Mouse (Mus musculus) heart, embryonic 11.5 days (tissue): Measurements from ENCODE around the gene Gm20388. TPM values are rescaled to one million over a fixed set of nuclear protein-coding genes. Genes with fewer than 3 reads are reported as not detected.

ENCODE experiments used
- ATAC-seq: fragments of 200-750 bp; cut with Nextera tagmentation; replicated peaks from 2 replicates; pipeline ENCODE4 v1.8.0; 2017; ENCODE audit warnings: moderate library complexity; ENCODE audit not compliant: insufficient number of reproducible peaks, low FRiP score, low TSS enrichment
- H3K27ac ChIP-seq: fragments of 300-500 bp; sonication (generic); 2 replicates; pipeline ENCODE4 v1.5.1; 2014; ENCODE audit warnings: mild to moderate bottlenecking, low read depth, low read length
- H3K27me3 ChIP-seq: fragments of 300-500 bp; sonication (generic); 2 replicates; pipeline ENCODE4 v1.6.1; 2014; ENCODE audit warnings: mild to moderate bottlenecking, low read length, mixed read lengths; ENCODE audit not compliant: control insufficient read depth, insufficient read depth
- H3K36me3 ChIP-seq: fragments of 300-500 bp; sonication (generic); 2 replicates; pipeline ENCODE4 v1.6.1; 2014; ENCODE audit warnings: mild to moderate bottlenecking, low read length, moderate library complexity, mixed read lengths; ENCODE audit not compliant: control insufficient read depth, insufficient read depth
- H3K4me1 ChIP-seq: fragments of 300-500 bp; sonication (generic); 2 replicates; pipeline ENCODE4 v1.6.1; 2014; ENCODE audit warnings: low read length; ENCODE audit not compliant: control insufficient read depth, insufficient read depth
- H3K4me2 ChIP-seq: fragments of 300-500 bp; sonication (generic); 2 replicates; pipeline ENCODE4 v1.6.1; 2014; ENCODE audit warnings: mild to moderate bottlenecking, moderate library complexity
- H3K4me3 ChIP-seq: fragments of 300-500 bp; sonication (generic); 2 replicates; pipeline ENCODE4 v1.5.1; 2014; ENCODE audit warnings: low read depth, low read length
- H3K9ac ChIP-seq: fragments of 300-500 bp; sonication (generic); 2 replicates; pipeline ENCODE4 v1.6.1; 2014; ENCODE audit warnings: mild to moderate bottlenecking, low read depth, low read length, moderate library complexity
- H3K9me3 ChIP-seq: fragments of 300-500 bp; sonication (generic); replicated peaks from 2 replicates; pipeline ENCODE4 v1.6.1; 2016; ENCODE audit warnings: low read length; ENCODE audit not compliant: control insufficient read depth
- WGBS: fragments of 180-500 bp; shearing (Covaris S2); extraction: QIAGEN DNeasy Blood & Tissue Kit; methylation state at CpG from one replicate; pipeline ENCODE4 v1.1.7; 2014; ENCODE audit not compliant: insufficient replicate concordance; 5-methylcytosine and 5-hydroxymethylcytosine counted together
- polyA plus RNA-seq: library from polyadenylated mRNA; unstranded; fragments of >200 nt; fragmentation: Nextera tagmentation; extraction: Ambion mirVana; gene quantifications from 2 replicates; pipeline ENCODE4 v1.2.1, GENCODE M21; 2014

Gm20388 gene
- 6.4 TPM in 1 of 2 replicates, not detected in the other for polyA plus RNA-seq

GRCm38 (mm10) chr8:119910547-119911257 is at the start of gene Gm20388:
Gene Gm20388 (plus strand): TSS chr8:119910841.
- Histone ChIP-seq H3K27ac (peak within 1 kb of the TSS; percentile 87), H3K4me1 (peaks cover 29% of the 10 kb centered on the region), H3K36me3 (no peaks in the 10 kb centered on the region), H3K27me3 (no peaks in the 10 kb centered on the region), H3K4me3 (peak within 1 kb of the TSS; percentile 64), H3K9me3 (no peaks in the 10 kb centered on the region), H3K9ac (peak within 1 kb of the TSS; percentile 93), H3K4me2 (peak within 1 kb of the TSS; percentile 81)
- WGBS, result under 1% methylated on average over 96 of the region's 97 CpGs
- peak; percentile 91 for ATAC-seq

- Histone ChIP-seq H3K27ac (no peak within 1 kb of the TSS), H3K4me2 (peak within 1 kb of the TSS; percentile 85), H3K4me1 (peaks cover 6% of the 10 kb centered on the region), H3K9ac (peak within 1 kb of the TSS; percentile 81), H3K27me3 (peaks cover 14% of the 10 kb centered on the region), H3K4me3 (peak within 1 kb of the TSS; percentile 74), H3K36me3 (no peaks in the 10 kb centered on the region; the same call in 1 of the 2 replicates), H3K9me3 (no peaks in the 10 kb centered on the region)
- ATAC-seq, result peak; percentile 95
- under 1% methylated on average over 35 of the region's 35 CpGs for WGBS
These were observed 48.8 kb upstream of the Gm20388 start, which contains the start of gene Klhl36 for GRCm38 (mm10) chr8:119861706-119862389. Gene Klhl36 (plus strand): TSS chr8:119862266.

GRCm38 (mm10) chr8:119862390-119862734 is 48.3 kb upstream of the Gm20388 start:
- Histone ChIP-seq H3K9ac (peak overlapping the region; percentile 81), H3K9me3 (no peaks in the 10 kb centered on the region), H3K36me3 (no peaks in the 10 kb centered on the region; the same call in 1 of the 2 replicates), H3K4me2 (peak overlapping the region; percentile 85), H3K27me3 (peaks cover 14% of the 10 kb centered on the region), H3K4me1 (peaks cover 6% of the 10 kb centered on the region), H3K27ac (no peak overlapping the region), H3K4me3 (peak overlapping the region; percentile 74)
- 1% methylated on average over 19 of the region's 19 CpGs for WGBS
- peak; percentile 27; the same call in 1 of the 2 replicates for ATAC-seq

DNA sequence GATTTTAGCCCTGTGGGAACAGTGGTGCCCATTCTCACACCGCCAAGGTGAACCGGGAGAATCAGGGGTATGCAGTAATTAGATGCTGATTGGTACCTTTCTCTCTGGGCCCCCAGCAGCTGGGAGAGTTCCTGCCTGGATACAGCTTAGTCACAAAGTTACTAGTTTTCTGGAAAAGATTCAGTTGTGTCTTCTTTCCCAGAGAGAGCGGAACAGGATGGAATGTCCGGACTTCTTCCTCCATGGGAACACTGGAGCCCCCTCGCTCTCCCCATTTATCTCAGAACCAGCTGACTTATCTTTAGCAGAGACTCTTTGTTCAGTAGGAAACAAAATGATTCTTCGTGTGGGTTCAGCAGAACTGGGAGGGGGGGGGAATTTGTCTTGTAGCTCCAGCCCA is 47.9 kb upstream of the Gm20388 start:
- H3K4me2 ChIP-seq, result peak overlapping the region; percentile 85
- H3K9me3 ChIP-seq, result no peaks in the 10 kb centered on the region
- H3K27me3 ChIP-seq, result peaks cover 14% of the 10 kb centered on the region
- no peak overlapping the region for H3K27ac ChIP-seq
- H3K36me3 ChIP-seq, result no peaks in the 10 kb centered on the region; the same call in 1 of the 2 replicates
- H3K4me1 ChIP-seq, result peaks cover 6% of the 10 kb centered on the region
- ATAC-seq, result no peak
- WGBS, result 4% methylated on average over 6 of the region's 6 CpGs
- peak overlapping the region; percentile 74 for H3K4me3 ChIP-seq
- H3K9ac ChIP-seq, result peak overlapping the region; percentile 81

DNA sequence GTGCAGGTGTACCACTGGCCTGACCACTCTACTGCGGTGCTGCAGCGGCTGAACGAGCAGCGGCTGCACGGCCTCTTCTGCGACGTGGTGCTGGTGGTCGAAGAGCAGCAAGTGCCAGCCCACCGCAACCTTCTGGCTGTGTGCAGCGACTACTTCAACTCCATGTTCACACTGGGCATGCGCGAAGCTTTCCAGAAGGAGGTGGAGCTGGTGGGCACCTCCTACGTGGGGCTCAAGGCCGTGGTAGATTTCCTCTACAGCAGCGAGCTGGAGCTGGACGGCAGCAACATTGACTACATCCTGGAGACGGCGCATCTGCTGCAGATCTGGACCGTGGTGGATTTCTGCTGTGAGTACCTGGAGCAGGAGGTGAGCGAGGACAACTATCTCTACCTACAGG is 41.0 kb upstream of the Gm20388 start:
- peaks cover 8% of the 10 kb centered on the region for H3K27me3 ChIP-seq
- 69% methylated on average over 20 of the region's 20 CpGs for WGBS
- no peak for ATAC-seq

GRCm38 (mm10) chr8:119873181-119873580 is 37.5 kb upstream of the Gm20388 start:
- Histone ChIP-seq H3K27me3 (peaks cover 4% of the 10 kb centered on the region; the same call in 1 of the 2 replicates), H3K4me1 (no peaks in the 10 kb centered on the region), H3K36me3 (peaks cover 23% of the 10 kb centered on the region), H3K9ac (no peak overlapping the region), H3K4me3 (no peak overlapping the region), H3K9me3 (peaks cover 4% of the 10 kb centered on the region), H3K27ac (no peak overlapping the region), H3K4me2 (no peak overlapping the region)
- ATAC-seq, result no peak
- 97% methylated on average over 1 of the region's 1 CpGs for WGBS

More for the DNA sequence above, 41.0 kb upstream of the Gm20388 start:
- Histone ChIP-seq H3K9ac (no peak overlapping the region), H3K4me1 (no peaks in the 10 kb centered on the region), H3K4me3 (no peak overlapping the region), H3K36me3 (peaks cover 23% of the 10 kb centered on the region), H3K9me3 (peaks cover 4% of the 10 kb centered on the region), H3K27ac (no peak overlapping the region), H3K4me2 (no peak overlapping the region)

DNA sequence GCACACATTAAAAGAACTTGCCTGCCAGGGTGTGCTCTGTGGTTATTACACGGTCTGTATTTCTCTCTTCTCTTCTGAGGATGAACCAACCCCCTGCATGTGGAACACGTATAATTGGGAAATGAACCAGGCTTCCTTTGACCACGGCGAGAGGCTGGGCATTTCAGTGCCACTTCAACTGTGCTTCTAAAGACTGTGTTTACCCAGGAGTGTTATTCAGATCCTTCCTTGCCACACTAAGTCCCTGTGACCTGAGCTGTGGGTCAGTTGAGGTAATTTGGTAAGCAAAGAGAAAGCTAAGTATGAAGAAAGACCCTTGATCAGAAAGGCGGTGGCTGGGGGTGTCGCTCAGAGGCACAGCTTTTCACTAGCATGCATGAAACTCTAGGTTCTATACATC is 29.3 kb upstream of the Gm20388 start:
- Histone ChIP-seq H3K27me3 (no peaks in the 10 kb centered on the region), H3K9ac (no peak overlapping the region), H3K27ac (no peak overlapping the region), H3K9me3 (no peaks in the 10 kb centered on the region), H3K4me3 (no peak overlapping the region), H3K4me1 (peaks cover 9% of the 10 kb centered on the region), H3K4me2 (no peak overlapping the region), H3K36me3 (no peaks in the 10 kb centered on the region)
- 84% methylated on average over 6 of the region's 6 CpGs for WGBS
- no peak for ATAC-seq

GRCm38 (mm10) chr8:119881917-119882316 is 28.7 kb upstream of the Gm20388 start:
- H3K4me1 ChIP-seq, result peaks cover 9% of the 10 kb centered on the region
- no peaks in the 10 kb centered on the region for H3K36me3 ChIP-seq
- H3K27me3 ChIP-seq, result no peaks in the 10 kb centered on the region
- 76% methylated on average over 8 of the region's 8 CpGs for WGBS
- H3K4me3 ChIP-seq, result no peak overlapping the region
- H3K27ac ChIP-seq, result no peak overlapping the region
- no peak for ATAC-seq
- H3K4me2 ChIP-seq, result no peak overlapping the region
- no peak overlapping the region for H3K9ac ChIP-seq
- H3K9me3 ChIP-seq, result no peaks in the 10 kb centered on the region
